Mouse (Mus musculus): ENCODE data around the gene 1700001C02Rik. TPM values are rescaled to one million over a fixed set of nuclear protein-coding genes. Genes with fewer than 3 reads are reported as not detected.

The 1700001C02Rik gene
- polyA plus RNA-seq, 1 experiment from 2014 or later: 2.1 TPM

DNA sequence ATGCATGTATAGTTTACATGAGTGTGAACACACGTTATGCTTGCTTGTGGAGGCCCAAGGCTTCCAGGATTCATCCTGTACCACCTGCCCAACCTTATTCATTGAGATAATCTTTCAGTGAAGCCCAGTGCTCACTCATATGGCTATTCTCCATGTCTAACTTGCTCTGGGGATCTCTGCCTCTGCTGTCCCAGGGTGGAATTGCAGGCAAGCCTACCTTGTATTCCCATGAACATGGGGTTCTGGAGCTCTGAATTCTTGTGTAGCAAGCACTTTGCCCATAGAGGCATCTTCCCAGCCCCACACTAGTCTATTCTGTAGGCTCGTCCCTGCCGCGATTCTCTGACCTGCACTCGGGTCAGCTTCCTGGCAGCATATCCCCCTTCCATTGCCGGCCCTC is 9.8 kb upstream of the 1700001C02Rik start:
- no peak overlapping the region for H3K4me3 ChIP-seq (ENCODE audit: low read depth, low read length)
- peaks cover 8% of the 10 kb centered on the region; the same call in 1 of the 2 replicates for H3K4me1 ChIP-seq (ENCODE audit: control insufficient read depth, insufficient read depth, low read length)
- H3K4me2 ChIP-seq (ENCODE audit: low read length): no peak overlapping the region
- 63% methylated on average over 6 of the region's 6 CpGs for WGBS
- no peaks in the 10 kb centered on the region for H3K27me3 ChIP-seq (ENCODE audit: control insufficient read depth, insufficient read depth, low read depth, low read length)
- H3K9me3 ChIP-seq (replicated peaks; ENCODE audit: control insufficient read depth, low read length, poor library complexity, severe bottlenecking): 0 out of 2 replicates have a peak, but pooled peaks cover 2% of the 10 kb centered on the region
- H3K36me3 ChIP-seq (ENCODE audit: control insufficient read depth, insufficient read depth, low read length): no peaks in the 10 kb centered on the region
- no peak for ATAC-seq
- no peak overlapping the region for H3K27ac ChIP-seq (ENCODE audit: low read length)
- no peak overlapping the region for H3K9ac ChIP-seq (ENCODE audit: low read depth, low read length)

DNA sequence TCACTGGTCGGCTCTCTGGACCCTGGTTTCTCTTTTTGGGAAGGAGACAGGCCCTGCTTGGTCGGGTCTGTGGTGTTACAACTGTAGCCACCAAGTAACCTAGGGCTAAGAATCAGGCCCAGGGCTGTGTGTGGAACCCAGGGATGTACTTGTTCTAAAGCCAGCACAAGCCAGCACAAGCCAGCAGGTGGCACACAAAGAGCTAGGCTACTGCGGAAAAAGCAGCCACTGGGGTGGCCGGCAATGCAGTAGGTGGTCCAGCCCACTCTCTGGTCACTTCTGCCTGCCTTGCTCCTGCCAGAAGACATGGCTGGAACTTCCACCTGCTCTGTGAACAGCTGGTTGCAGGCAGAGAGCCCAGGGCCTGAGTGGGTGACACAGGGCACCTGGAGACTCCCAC is 5.7 kb upstream of the 1700001C02Rik start:
- WGBS: 43% methylated on average over 4 of the region's 4 CpGs
- Histone ChIP-seq H3K27ac (ENCODE audit: low read length) (no peak overlapping the region), H3K9ac (ENCODE audit: low read depth, low read length) (no peak overlapping the region), H3K4me1 (ENCODE audit: control insufficient read depth, insufficient read depth, low read length) (peaks cover 20% of the 10 kb centered on the region; the same call in 1 of the 2 replicates), H3K36me3 (ENCODE audit: control insufficient read depth, insufficient read depth, low read length) (no peaks in the 10 kb centered on the region), H3K27me3 (ENCODE audit: control insufficient read depth, insufficient read depth, low read depth, low read length) (no peaks in the 10 kb centered on the region), H3K9me3 (replicated peaks; ENCODE audit: control insufficient read depth, low read length, poor library complexity, severe bottlenecking) (no peaks in the 10 kb centered on the region), H3K4me2 (ENCODE audit: low read length) (peak overlapping the region; percentile 10; the same call in 1 of the 2 replicates), H3K4me3 (ENCODE audit: low read depth, low read length) (no peak overlapping the region)
- no peak for ATAC-seq

DNA sequence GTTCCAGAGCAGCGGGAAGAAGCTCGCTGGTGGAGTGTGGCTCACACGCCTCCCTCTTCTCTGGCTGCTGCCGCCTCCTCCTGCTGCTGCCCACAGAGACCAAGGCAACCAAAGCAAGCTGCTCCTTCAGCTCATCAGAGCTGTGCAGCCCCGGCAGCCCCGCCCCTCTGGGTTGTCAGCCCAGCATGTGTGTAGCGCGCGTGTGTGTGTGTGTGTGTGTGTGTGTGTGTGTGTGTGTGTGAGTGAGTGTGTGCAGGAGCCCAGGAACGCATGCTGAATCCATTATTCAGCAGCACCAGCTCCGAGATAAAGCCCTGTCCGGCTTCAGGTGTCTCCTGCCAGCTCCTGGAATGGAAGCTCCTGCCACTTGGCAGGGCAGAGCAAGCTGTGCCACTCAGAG is 4.0 kb upstream of the 1700001C02Rik start, which contains the start of gene Otof:
Gene Otof, minus strand, starts transcription at position 112 of the 400 bp plus-strand sequence.
- Histone ChIP-seq H3K36me3 (ENCODE audit: control insufficient read depth, insufficient read depth, low read length) (no peaks in the 10 kb centered on the region), H3K9me3 (replicated peaks; ENCODE audit: control insufficient read depth, low read length, poor library complexity, severe bottlenecking) (no peaks in the 10 kb centered on the region), H3K4me2 (ENCODE audit: low read length) (peak within 1 kb of the TSS; percentile 52), H3K9ac (ENCODE audit: low read depth, low read length) (peak within 1 kb of the TSS; percentile 56), H3K27me3 (ENCODE audit: control insufficient read depth, insufficient read depth, low read depth, low read length) (no peaks in the 10 kb centered on the region), H3K27ac (ENCODE audit: low read length) (peak within 1 kb of the TSS; percentile 56), H3K4me1 (ENCODE audit: control insufficient read depth, insufficient read depth, low read length) (peaks cover 27% of the 10 kb centered on the region), H3K4me3 (ENCODE audit: low read depth, low read length) (peak within 1 kb of the TSS; percentile 18)
- peak; percentile 82 for ATAC-seq
- WGBS: 14% methylated on average over 12 of the region's 12 CpGs

DNA sequence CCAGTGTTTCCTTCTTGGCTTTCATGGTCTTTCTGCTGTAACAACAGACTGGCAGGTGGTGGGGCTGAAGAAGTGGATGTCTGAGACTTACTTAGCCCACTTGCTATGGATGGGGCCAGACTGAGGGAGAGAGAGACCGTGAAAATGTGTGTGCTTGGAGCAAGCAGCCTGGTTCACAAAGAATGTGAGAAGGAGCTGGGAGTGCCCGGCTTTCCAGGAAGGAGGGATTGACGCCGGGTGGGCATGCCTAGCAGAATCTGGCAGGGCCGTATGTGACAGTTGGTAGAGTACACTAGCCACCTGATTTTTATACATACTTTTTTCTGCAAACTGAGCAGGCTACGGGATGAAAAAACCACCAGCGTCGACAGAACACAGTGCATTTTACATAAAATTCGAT is 468 bp downstream of the 1700001C02Rik start:
- ATAC-seq: no peak
- Histone ChIP-seq H3K4me1 (ENCODE audit: control insufficient read depth, insufficient read depth, low read length) (peaks cover 24% of the 10 kb centered on the region), H3K4me2 (ENCODE audit: low read length) (peak overlapping the region; percentile 66), H3K9ac (ENCODE audit: low read depth, low read length) (peak overlapping the region; percentile 56), H3K9me3 (replicated peaks; ENCODE audit: control insufficient read depth, low read length, poor library complexity, severe bottlenecking) (no peaks in the 10 kb centered on the region), H3K4me3 (ENCODE audit: low read depth, low read length) (peak overlapping the region; percentile 33), H3K36me3 (ENCODE audit: control insufficient read depth, insufficient read depth, low read length) (no peaks in the 10 kb centered on the region), H3K27ac (ENCODE audit: low read length) (no peak overlapping the region), H3K27me3 (ENCODE audit: control insufficient read depth, insufficient read depth, low read depth, low read length) (no peaks in the 10 kb centered on the region)
- 27% methylated on average over 9 of the region's 9 CpGs for WGBS

GRCm38 (mm10) chr5:30470454-30470853 is 4.6 kb downstream of the 1700001C02Rik start:
- Histone ChIP-seq H3K4me1 (ENCODE audit: control insufficient read depth, insufficient read depth, low read length) (peaks cover 13% of the 10 kb centered on the region), H3K4me2 (ENCODE audit: low read length) (no peak overlapping the region), H3K27me3 (ENCODE audit: control insufficient read depth, insufficient read depth, low read depth, low read length) (no peaks in the 10 kb centered on the region), H3K9me3 (replicated peaks; ENCODE audit: control insufficient read depth, low read length, poor library complexity, severe bottlenecking) (no peaks in the 10 kb centered on the region), H3K36me3 (ENCODE audit: control insufficient read depth, insufficient read depth, low read length) (no peaks in the 10 kb centered on the region), H3K9ac (ENCODE audit: low read depth, low read length) (no peak overlapping the region), H3K4me3 (ENCODE audit: low read depth, low read length) (no peak overlapping the region), H3K27ac (ENCODE audit: low read length) (no peak overlapping the region)
- no peak for ATAC-seq
- 49% methylated on average over 6 of the region's 6 CpGs for WGBS

- Histone ChIP-seq H3K36me3 (ENCODE audit: control insufficient read depth, insufficient read depth, low read length) (no peaks in the 10 kb centered on the region), H3K27me3 (ENCODE audit: control insufficient read depth, insufficient read depth, low read depth, low read length) (no peaks in the 10 kb centered on the region), H3K4me1 (ENCODE audit: control insufficient read depth, insufficient read depth, low read length) (peaks cover 6% of the 10 kb centered on the region), H3K9me3 (replicated peaks; ENCODE audit: control insufficient read depth, low read length, poor library complexity, severe bottlenecking) (no peaks in the 10 kb centered on the region), H3K9ac (ENCODE audit: low read depth, low read length) (no peak overlapping the region), H3K4me2 (ENCODE audit: low read length) (no peak overlapping the region), H3K27ac (ENCODE audit: low read length) (no peak overlapping the region), H3K4me3 (ENCODE audit: low read depth, low read length) (no peak overlapping the region)
- no peak for ATAC-seq
- WGBS: 75% methylated on average over 5 of the region's 5 CpGs
Observed at GRCm38 (mm10) chr5:30472148-30472547, 6.3 kb downstream of the 1700001C02Rik start.

DNA sequence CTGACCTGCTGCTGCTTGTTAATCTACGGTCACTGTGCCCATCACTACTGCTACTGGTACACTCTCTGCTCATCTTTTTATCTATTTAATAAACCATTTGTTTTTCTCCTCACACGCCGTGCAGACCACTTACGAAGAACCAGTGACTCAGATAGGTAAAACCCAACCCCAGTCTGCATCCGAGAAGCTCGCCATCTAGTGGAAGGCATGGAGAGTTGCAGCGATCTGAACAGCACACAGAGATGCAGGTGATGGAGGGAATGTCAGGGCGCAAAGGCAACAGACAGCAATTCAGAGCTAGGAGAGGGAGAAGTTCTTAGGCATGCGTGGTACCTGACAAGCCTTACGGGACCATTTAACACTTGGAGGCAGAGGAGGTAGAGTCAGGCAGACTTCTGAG is 10.7 kb downstream of the 1700001C02Rik start:
- no peak for ATAC-seq
- Histone ChIP-seq H3K27me3 (ENCODE audit: control insufficient read depth, insufficient read depth, low read depth, low read length) (no peaks in the 10 kb centered on the region), H3K9me3 (replicated peaks; ENCODE audit: control insufficient read depth, low read length, poor library complexity, severe bottlenecking) (peaks cover 2% of the 10 kb centered on the region; the same call in 1 of the 2 replicates), H3K9ac (ENCODE audit: low read depth, low read length) (no peak overlapping the region), H3K4me2 (ENCODE audit: low read length) (no peak overlapping the region), H3K36me3 (ENCODE audit: control insufficient read depth, insufficient read depth, low read length) (no peaks in the 10 kb centered on the region), H3K4me3 (ENCODE audit: low read depth, low read length) (no peak overlapping the region), H3K4me1 (ENCODE audit: control insufficient read depth, insufficient read depth, low read length) (no peaks in the 10 kb centered on the region), H3K27ac (ENCODE audit: low read length) (no peak overlapping the region)
- 42% methylated on average over 10 of the region's 10 CpGs for WGBS

DNA sequence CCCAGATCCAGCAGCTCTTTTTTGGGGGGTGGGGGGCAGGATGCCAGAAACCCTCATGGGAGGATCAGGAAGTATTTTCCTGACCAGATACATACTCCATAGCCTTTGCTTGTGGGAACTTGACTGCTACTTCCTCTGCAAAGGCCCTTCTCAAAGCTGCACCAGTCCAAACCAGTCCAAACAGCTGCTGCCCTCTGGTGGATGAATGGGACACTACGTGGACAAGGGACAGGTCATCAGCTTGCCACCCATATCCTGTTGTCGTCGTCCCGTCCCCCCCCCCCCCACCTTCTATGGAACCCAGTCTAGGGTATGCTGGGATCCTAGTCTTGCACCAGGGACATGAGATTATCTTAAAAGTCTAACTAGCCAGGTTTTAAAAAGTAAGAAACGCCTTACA is 16.5 kb downstream of the 1700001C02Rik start:
- no peak overlapping the region for H3K4me2 ChIP-seq (ENCODE audit: low read length)
- no peaks in the 10 kb centered on the region for H3K4me1 ChIP-seq (ENCODE audit: control insufficient read depth, insufficient read depth, low read length)
- H3K9ac ChIP-seq (ENCODE audit: low read depth, low read length): no peak overlapping the region
- WGBS: 16% methylated on average over 4 of the region's 5 CpGs
- H3K4me3 ChIP-seq (ENCODE audit: low read depth, low read length): no peak overlapping the region
- H3K27me3 ChIP-seq (ENCODE audit: control insufficient read depth, insufficient read depth, low read depth, low read length): no peaks in the 10 kb centered on the region
- H3K36me3 ChIP-seq (ENCODE audit: control insufficient read depth, insufficient read depth, low read length): no peaks in the 10 kb centered on the region
- H3K9me3 ChIP-seq (replicated peaks; ENCODE audit: control insufficient read depth, low read length, poor library complexity, severe bottlenecking): peaks cover 2% of the 10 kb centered on the region; the same call in 1 of the 2 replicates
- peak; percentile 60; the same call in 1 of the 2 replicates for ATAC-seq
- no peak overlapping the region for H3K27ac ChIP-seq (ENCODE audit: low read length)

DNA sequence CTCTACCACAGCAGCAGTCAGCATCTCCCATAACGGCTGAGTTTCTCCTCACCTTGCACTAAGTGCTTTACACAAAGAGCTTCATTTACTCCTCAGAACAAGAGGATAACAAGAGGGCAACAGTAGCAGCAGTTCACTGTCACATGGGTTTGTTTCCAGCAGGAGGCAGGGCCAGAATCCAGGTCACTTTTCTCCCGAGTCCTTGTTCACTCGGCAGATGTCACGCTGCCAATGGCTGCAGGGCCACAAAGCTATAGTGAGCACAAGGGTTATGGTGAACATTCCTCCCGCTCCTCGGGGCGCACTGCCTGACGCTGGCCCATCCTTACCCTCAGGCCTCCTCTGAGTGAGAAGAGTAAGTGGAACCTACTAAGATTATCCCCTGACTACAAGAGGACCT is 17.7 kb downstream of the 1700001C02Rik start:
- ATAC-seq: no peak
- H3K9me3 ChIP-seq (replicated peaks; ENCODE audit: control insufficient read depth, low read length, poor library complexity, severe bottlenecking): no peaks in the 10 kb centered on the region
- H3K27ac ChIP-seq (ENCODE audit: low read length): no peak overlapping the region
- H3K27me3 ChIP-seq (ENCODE audit: control insufficient read depth, insufficient read depth, low read depth, low read length): no peaks in the 10 kb centered on the region
- H3K9ac ChIP-seq (ENCODE audit: low read depth, low read length): no peak overlapping the region
- WGBS: 85% methylated on average over 8 of the region's 8 CpGs
- no peaks in the 10 kb centered on the region for H3K36me3 ChIP-seq (ENCODE audit: control insufficient read depth, insufficient read depth, low read length)
- H3K4me1 ChIP-seq (ENCODE audit: control insufficient read depth, insufficient read depth, low read length): no peaks in the 10 kb centered on the region
- no peak overlapping the region for H3K4me3 ChIP-seq (ENCODE audit: low read depth, low read length)
- H3K4me2 ChIP-seq (ENCODE audit: low read length): no peak overlapping the region
